8 mouse cellular contexts compared by ENCODE assay signal in the genomic region with DNA sequence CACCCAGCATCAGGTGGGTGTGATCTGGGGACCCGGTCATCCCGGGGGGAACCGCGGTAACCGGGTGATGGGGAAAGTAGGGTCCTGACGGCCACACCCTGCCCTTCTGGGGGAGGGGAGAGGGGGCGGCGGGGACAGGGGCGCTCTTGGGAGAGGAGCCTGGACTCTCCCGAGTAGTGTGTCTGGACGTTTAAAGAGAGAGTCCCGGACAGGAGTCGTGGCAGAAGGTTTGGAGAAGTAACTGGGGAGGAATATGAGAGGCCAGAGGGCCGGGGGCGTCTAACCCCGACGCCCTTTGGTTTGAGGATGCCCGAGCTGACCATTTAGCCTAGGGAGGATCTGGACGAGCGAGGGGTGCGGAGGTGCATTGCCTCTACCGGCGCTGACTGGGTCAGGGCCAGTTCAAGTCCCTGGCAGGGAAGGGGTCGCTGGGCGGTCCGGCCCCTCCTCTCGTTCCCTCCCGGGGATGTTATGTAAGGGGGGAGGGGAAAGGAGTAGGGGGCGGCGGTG. TPM values are rescaled to one million over a fixed set of nuclear protein-coding genes. Genes with fewer than 3 reads are reported as not detected.
DNase-seq lines count a peak whose midpoint lies in the region; ATAC-seq and TF ChIP-seq lines count a peak whose summit lies in the region.
"Had no signal": no experiment of that assay in that cellular context is flagged by ENCODE, and none has a peak within 500 bp of the region (broad histone marks: within the 10 kb centered on the region; RNA-seq: fewer than 3 reads in every experiment).

No protein-coding gene starts in this region.

- H3K9me3 ChIP-seq in neural tube, embryonic 11.5 days (ENCODE audit: control insufficient read depth, low read length): no peaks in the 10 kb centered on the region
- no peaks in the 10 kb centered on the region for H3K9me3 ChIP-seq in intestine, embryonic 16.5 days (ENCODE audit: control insufficient read depth, low read length)
- no peaks in the 10 kb centered on the region for H3K9me3 ChIP-seq in neural tube, embryonic 15.5 days (replicated peaks)

- peaks cover 23% of the 10 kb centered on the region for H3K4me1 ChIP-seq in neural tube, embryonic 11.5 days (ENCODE audit: control insufficient read depth, insufficient read depth, low read length)
- peaks cover 24% of the 10 kb centered on the region for H3K4me1 ChIP-seq in embryonic fibroblast, embryonic 13.5 days (ENCODE audit: control insufficient read depth, insufficient read depth, low read length)
- H3K4me1 ChIP-seq in intestine, embryonic 16.5 days (ENCODE audit: control insufficient read depth, insufficient read depth, low read length): peaks cover 25% of the 10 kb centered on the region
- H3K4me1 ChIP-seq in neural tube, embryonic 15.5 days: peaks cover 34% of the 10 kb centered on the region

- under 1% methylated on average over 29 of the region's 30 CpGs for WGBS in neural tube, embryonic 11.5 days
- WGBS in intestine, embryonic 16.5 days: under 1% methylated on average over 30 of the region's 30 CpGs
- under 1% methylated on average over 30 of the region's 30 CpGs for WGBS in neural tube, embryonic 15.5 days

- ATAC-seq in neural tube, embryonic 11.5 days (ENCODE audit: insufficient read depth, low FRiP score, low TSS enrichment): peak; percentile 10
- peak; percentile 17; the same call in 1 of the 2 replicates for ATAC-seq in intestine, embryonic 16.5 days
- ATAC-seq in neural tube, embryonic 15.5 days (ENCODE audit: low FRiP score): peak; percentile 48

- TF ChIP-seq POLR2A in embryonic fibroblast, embryonic 13.5 days (IDR thresholded peaks at IDR 0.05; ENCODE audit: low read depth, low read length): peak; percentile 39; the same call in 1 of the 2 replicates

- no peaks in the 10 kb centered on the region for H3K27me3 ChIP-seq in neural tube, embryonic 11.5 days (ENCODE audit: control insufficient read depth, insufficient read depth, low read length)
- H3K27me3 ChIP-seq in intestine, embryonic 16.5 days (replicated peaks; ENCODE audit: control insufficient read depth, insufficient read depth, low read length): no peaks in the 10 kb centered on the region
- no peaks in the 10 kb centered on the region for H3K27me3 ChIP-seq in neural tube, embryonic 15.5 days (replicated peaks)

- H3K4me3 ChIP-seq in neural tube, embryonic 11.5 days (ENCODE audit: low read depth, low read length): peak overlapping the region; percentile 73
- peak overlapping the region; percentile 79 for H3K4me3 ChIP-seq in embryonic fibroblast, embryonic 13.5 days (ENCODE audit: insufficient read depth, low read length)
- peak overlapping the region; percentile 73 for H3K4me3 ChIP-seq in intestine, embryonic 16.5 days (ENCODE audit: low read length)
- H3K4me3 ChIP-seq in neural tube, embryonic 15.5 days (replicated peaks): peak overlapping the region; percentile 86

- H3K36me3 ChIP-seq in neural tube, embryonic 11.5 days (ENCODE audit: control insufficient read depth, insufficient read depth, low read length): no peaks in the 10 kb centered on the region
- H3K36me3 ChIP-seq in intestine, embryonic 16.5 days (ENCODE audit: control insufficient read depth, insufficient read depth, low read length): peaks cover 3% of the 10 kb centered on the region; the same call in 1 of the 2 replicates
- H3K36me3 ChIP-seq in neural tube, embryonic 15.5 days: peaks cover 17% of the 10 kb centered on the region

- H3K4me2 ChIP-seq in neural tube, embryonic 11.5 days (ENCODE audit: low read depth): peak overlapping the region; percentile 92
- peak overlapping the region; percentile 60 for H3K4me2 ChIP-seq in intestine, embryonic 16.5 days (ENCODE audit: low read depth, low read length)
- peak overlapping the region; percentile 99 for H3K4me2 ChIP-seq in neural tube, embryonic 15.5 days

- no peak for TF ChIP-seq CTCF in embryonic fibroblast, embryonic 13.5 days (IDR thresholded peaks at IDR 0.05; ENCODE audit: borderline replicate concordance, insufficient read depth, low read length)

- H3K27ac ChIP-seq in neural tube, embryonic 11.5 days (ENCODE audit: low read depth, low read length): 0 out of 2 replicates have a peak overlapping the region, but pooled peaks have one; percentile 17
- H3K27ac ChIP-seq in embryonic fibroblast, embryonic 13.5 days (ENCODE audit: insufficient read depth, low read length): peak overlapping the region; percentile 97
- H3K27ac ChIP-seq in intestine, embryonic 16.5 days (ENCODE audit: low read length): peak overlapping the region; percentile 93
- H3K27ac ChIP-seq in neural tube, embryonic 15.5 days (replicated peaks): peak overlapping the region; percentile 80

- peak overlapping the region; percentile 54 for H3K9ac ChIP-seq in neural tube, embryonic 11.5 days (ENCODE audit: low read length)
- peak overlapping the region; percentile 72 for H3K9ac ChIP-seq in intestine, embryonic 16.5 days (ENCODE audit: low read depth, low read length)
- peak overlapping the region; percentile 74 for H3K9ac ChIP-seq in neural tube, embryonic 15.5 days (replicated peaks)

- no peak for DNase-seq in neural tube, embryonic 11.5 days (ENCODE audit: low spot score)
- no peak for DNase-seq in neural tube, embryonic 10.5 days (ENCODE audit: extremely low spot score, low spot score)
- DNase-seq in gastrocnemius, adult 8-10 months (ENCODE audit: low spot score in 2 of 2): no peak
- no peak for DNase-seq in spleen, postnatal 4 days (ENCODE audit: low spot score in 2 of 2)

RNA-seq across cellular contexts. Expression of gene Tlcd2, which starts 0.3 kb away (rescaled TPM):
- 8.7 and 11.0 TPM in 2 replicates for polyA plus RNA-seq in neural tube, embryonic 11.5 days (2014; fragmentation: Nextera tagmentation; extraction: Ambion mirVana)
- 11.2 and 11.4 TPM in 2 replicates for polyA plus RNA-seq in embryonic fibroblast, embryonic 13.5 days (2011; ENCODE audit: insufficient read length, low read depth, missing spikeins)
- polyA plus RNA-seq in intestine, embryonic 16.5 days (2015; fragmentation: Nextera tagmentation; extraction: Ambion mirVana): 17.2 and 19.6 TPM in 2 replicates
- polyA plus RNA-seq in neural tube, embryonic 15.5 days (2015; fragmentation: Nextera tagmentation; extraction: Ambion mirVana): 2.4 and 8.5 TPM in 2 replicates
- total RNA-seq in gastrocnemius, adult 8-10 months (2022): 1 to 10 TPM; 1.9 to 2.9 (median 2.4) TPM

RNA-seq across cellular contexts. Expression of gene Wdr81, which starts 7.3 kb away (rescaled TPM):
- 5.3 and 6.2 TPM in 2 replicates for polyA plus RNA-seq in neural tube, embryonic 11.5 days (2014; fragmentation: Nextera tagmentation; extraction: Ambion mirVana)
- polyA plus RNA-seq in embryonic fibroblast, embryonic 13.5 days (2011; ENCODE audit: insufficient read length, low read depth, missing spikeins): 9.5 and 17.3 TPM in 2 replicates
- 6.9 and 9.8 TPM in 2 replicates for polyA plus RNA-seq in intestine, embryonic 16.5 days (2015; fragmentation: Nextera tagmentation; extraction: Ambion mirVana)
- polyA plus RNA-seq in neural tube, embryonic 15.5 days (2015; fragmentation: Nextera tagmentation; extraction: Ambion mirVana): 6.3 and 6.6 TPM in 2 replicates
- total RNA-seq in gastrocnemius, adult 8-10 months (2022): 1 to 10 TPM; 5.2 to 7.0 (median 6.2) TPM

RNA-seq across cellular contexts. Expression of gene Serpinf2, which starts 22.4 kb away (rescaled TPM):
- polyA plus RNA-seq in neural tube, embryonic 11.5 days (2014; fragmentation: Nextera tagmentation; extraction: Ambion mirVana): 0.15 and 0.17 TPM in 2 replicates
- not detected in 2 replicates for polyA plus RNA-seq in embryonic fibroblast, embryonic 13.5 days (2011; ENCODE audit: insufficient read length, low read depth, missing spikeins)
- 23.2 and 32.8 TPM in 2 replicates for polyA plus RNA-seq in intestine, embryonic 16.5 days (2015; fragmentation: Nextera tagmentation; extraction: Ambion mirVana)
- polyA plus RNA-seq in neural tube, embryonic 15.5 days (2015; fragmentation: Nextera tagmentation; extraction: Ambion mirVana): 0.33 and 1.6 TPM in 2 replicates
- under 1 TPM in 1 of 4 experiments, not detected in 3; 0.38 TPM for total RNA-seq in gastrocnemius, adult 8-10 months (2022)

RNA-seq across cellular contexts. Expression of gene Prpf8, which starts 24.8 kb away (rescaled TPM):
- polyA plus RNA-seq in neural tube, embryonic 11.5 days (2014; fragmentation: Nextera tagmentation; extraction: Ambion mirVana): 113 and 123 TPM in 2 replicates
- polyA plus RNA-seq in embryonic fibroblast, embryonic 13.5 days (2011; ENCODE audit: insufficient read length, low read depth, missing spikeins): 127 and 132 TPM in 2 replicates
- 34.8 and 36.3 TPM in 2 replicates for polyA plus RNA-seq in intestine, embryonic 16.5 days (2015; fragmentation: Nextera tagmentation; extraction: Ambion mirVana)
- polyA plus RNA-seq in neural tube, embryonic 15.5 days (2015; fragmentation: Nextera tagmentation; extraction: Ambion mirVana): 43.9 and 44.3 TPM in 2 replicates
- 10 to 100 TPM; 73.7 to 90.1 (median 78.3) TPM for total RNA-seq in gastrocnemius, adult 8-10 months (2022)

RNA-seq across cellular contexts. Expression of gene Serpinf1, which starts 39.3 kb away (rescaled TPM):
- polyA plus RNA-seq in neural tube, embryonic 11.5 days (2014; fragmentation: Nextera tagmentation; extraction: Ambion mirVana): 84.0 and 87.0 TPM in 2 replicates
- 1,069 and 1,358 TPM in 2 replicates for polyA plus RNA-seq in embryonic fibroblast, embryonic 13.5 days (2011; ENCODE audit: insufficient read length, low read depth, missing spikeins)
- polyA plus RNA-seq in intestine, embryonic 16.5 days (2015; fragmentation: Nextera tagmentation; extraction: Ambion mirVana): 32.4 and 38.7 TPM in 2 replicates
- polyA plus RNA-seq in neural tube, embryonic 15.5 days (2015; fragmentation: Nextera tagmentation; extraction: Ambion mirVana): 63.4 and 69.1 TPM in 2 replicates
- 10 to 100 TPM; 21.1 to 74.1 (median 37.8) TPM for total RNA-seq in gastrocnemius, adult 8-10 months (2022)
- total RNA-seq: neutrophil, adult 5-6 weeks had no signal

Comparison
In these comparisons a context has a peak if more than half of its experiments do, and no peak if none do; other contexts are left out.
1. H3K27ac ChIP-seq: peak in every context shown above with its lines; median percentile 97 in embryonic fibroblast, embryonic 13.5 days; 93 in intestine, embryonic 16.5 days; 80 in neural tube, embryonic 15.5 days; 17 in neural tube, embryonic 11.5 days.